Comparison of ENCODE assay signal across 8 mouse cellular contexts in the genomic region with DNA sequence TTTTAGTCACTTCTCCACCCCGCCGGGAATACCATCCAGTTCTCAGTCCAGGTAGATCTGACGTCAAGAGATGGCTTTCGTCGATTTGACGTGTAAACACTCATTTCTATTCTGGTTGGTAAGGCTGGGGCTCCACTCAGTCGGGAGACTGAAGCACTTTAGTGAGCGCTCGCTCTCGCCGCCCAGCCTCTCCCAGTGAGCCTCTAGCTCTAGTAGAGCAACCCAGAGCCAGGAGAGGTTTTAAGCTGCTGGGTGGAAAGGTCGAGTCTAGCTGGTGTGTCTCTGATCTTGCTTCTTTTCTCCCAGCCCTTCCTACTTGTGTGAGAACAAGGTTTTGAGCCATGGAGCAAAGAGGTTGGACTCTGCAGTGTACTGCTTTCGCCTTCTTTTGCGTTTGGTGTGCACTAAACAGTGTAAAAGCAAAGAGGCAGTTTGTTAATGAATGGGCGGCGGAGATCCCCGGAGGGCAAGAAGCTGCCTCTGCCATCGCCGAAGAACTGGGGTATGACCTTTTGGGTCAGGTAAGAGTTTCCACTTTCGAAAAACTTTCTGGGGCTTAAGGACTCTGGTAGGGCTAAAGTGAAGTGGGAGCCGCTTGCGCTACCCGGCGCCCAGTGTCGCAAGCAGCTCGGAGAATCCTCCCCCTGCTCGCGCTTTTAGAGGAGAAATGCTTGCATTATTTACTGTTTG. TPM values are rescaled to one million over a fixed set of nuclear protein-coding genes. Genes with fewer than 3 reads are reported as not detected.
DNase-seq lines count a peak whose midpoint lies in the region; ATAC-seq lines count a peak whose summit lies in the region.

A gene (plus strand): TSS at position 106 of the 690 bp plus-strand sequence.

- WGBS in kidney, embryonic 15.5 days, result 2% methylated on average over 28 of the region's 28 CpGs
- WGBS in forebrain, embryonic 15.5 days, result 2% methylated on average over 28 of the region's 28 CpGs
- under 1% methylated on average over 28 of the region's 28 CpGs for WGBS in midbrain, embryonic 15.5 days

- H3K27me3 ChIP-seq in kidney, embryonic 15.5 days, result peaks cover 24% of the 10 kb centered on the region
- no peaks in the 10 kb centered on the region for H3K27me3 ChIP-seq in forebrain, embryonic 15.5 days
- no peaks in the 10 kb centered on the region for H3K27me3 ChIP-seq in midbrain, embryonic 15.5 days (replicated peaks)

- no peaks in the 10 kb centered on the region for H3K9me3 ChIP-seq in kidney, embryonic 15.5 days (replicated peaks)
- no peaks in the 10 kb centered on the region for H3K9me3 ChIP-seq in forebrain, embryonic 15.5 days
- H3K9me3 ChIP-seq in midbrain, embryonic 15.5 days, result no peaks in the 10 kb centered on the region

- DNase-seq in kidney, adult 11 months, result no peak
- DNase-seq in layer of hippocampus, postnatal 36 days, result peak; percentile 29 to 32
- no peak for DNase-seq in urinary bladder, adult 18-20 months (ENCODE audit: low spot score in 2 of 2)
- DNase-seq in MN1 (ENCODE audit: low spot score), result no peak

- ATAC-seq in kidney, embryonic 15.5 days (replicated peaks; ENCODE audit: low FRiP score), result no peak
- ATAC-seq in forebrain, embryonic 15.5 days (replicated peaks), result peak; percentile 84
- ATAC-seq in midbrain, embryonic 15.5 days (replicated peaks), result peak; percentile 90

- no peak within 1 kb of the TSS for H3K27ac ChIP-seq in kidney, embryonic 15.5 days
- no peak within 1 kb of the TSS for H3K27ac ChIP-seq in brown adipose tissue, adult 24 weeks (replicated peaks; ENCODE audit: low read depth, low read length)
- 0 out of 2 replicates have a peak within 1 kb of the TSS, but pooled peaks have one; percentile 32 for H3K27ac ChIP-seq in forebrain, embryonic 15.5 days (replicated peaks)
- H3K27ac ChIP-seq in midbrain, embryonic 15.5 days, result peak within 1 kb of the TSS; percentile 3; the same call in 1 of the 2 replicates

- peak within 1 kb of the TSS; percentile 62 for H3K4me2 ChIP-seq in kidney, embryonic 15.5 days
- H3K4me2 ChIP-seq in forebrain, embryonic 15.5 days (replicated peaks), result peak within 1 kb of the TSS; percentile 88
- peak within 1 kb of the TSS; percentile 78 for H3K4me2 ChIP-seq in midbrain, embryonic 15.5 days

- no peaks in the 10 kb centered on the region for H3K36me3 ChIP-seq in kidney, embryonic 15.5 days
- H3K36me3 ChIP-seq in forebrain, embryonic 15.5 days, result no peaks in the 10 kb centered on the region
- H3K36me3 ChIP-seq in midbrain, embryonic 15.5 days (replicated peaks), result no peaks in the 10 kb centered on the region

- H3K4me1 ChIP-seq in kidney, embryonic 15.5 days, result peaks cover 14% of the 10 kb centered on the region
- H3K4me1 ChIP-seq in brown adipose tissue, adult 24 weeks (ENCODE audit: control insufficient read depth, insufficient read depth, insufficient read length, low read length), result no peaks in the 10 kb centered on the region
- H3K4me1 ChIP-seq in forebrain, embryonic 15.5 days, result peaks cover 11% of the 10 kb centered on the region
- peaks cover 6% of the 10 kb centered on the region for H3K4me1 ChIP-seq in midbrain, embryonic 15.5 days

- no peak within 1 kb of the TSS for H3K9ac ChIP-seq in kidney, embryonic 15.5 days
- H3K9ac ChIP-seq in forebrain, embryonic 15.5 days (replicated peaks), result peak within 1 kb of the TSS; percentile 51
- H3K9ac ChIP-seq in midbrain, embryonic 15.5 days, result peak within 1 kb of the TSS; percentile 47

- H3K4me3 ChIP-seq in kidney, embryonic 15.5 days (replicated peaks), result peak within 1 kb of the TSS; percentile 36
- H3K4me3 ChIP-seq in brown adipose tissue, adult 24 weeks (ENCODE audit: insufficient read depth, low read depth, low read length), result peak within 1 kb of the TSS; percentile 47
- peak within 1 kb of the TSS; percentile 53 for H3K4me3 ChIP-seq in forebrain, embryonic 15.5 days
- H3K4me3 ChIP-seq in midbrain, embryonic 15.5 days, result peak within 1 kb of the TSS; percentile 55

RNA-seq across cellular contexts. Expression of the gene that starts here (rescaled TPM):
- 0.06 and 0.18 TPM in 2 replicates for polyA plus RNA-seq in kidney, embryonic 15.5 days (2015; fragmentation: Nextera tagmentation; extraction: Ambion mirVana)
- polyA plus RNA-seq in brown adipose tissue, adult 24 weeks (2012; ENCODE audit: insufficient read depth, insufficient read length, missing spikeins), result 0.21 TPM in 1 of 2 replicates, not detected in the other
- 1.5 and 2.0 TPM in 2 replicates for polyA plus RNA-seq in forebrain, embryonic 15.5 days (2015; fragmentation: Nextera tagmentation; extraction: Ambion mirVana)
- 10 to 100 TPM; 16.6 to 18.5 TPM for total RNA-seq in layer of hippocampus, postnatal 36 days (2021)
- polyA plus RNA-seq in midbrain, embryonic 15.5 days (2015; fragmentation: Nextera tagmentation; extraction: Ambion mirVana), result 2.7 and 2.9 TPM in 2 replicates

Comparison
In these comparisons a context has a peak if more than half of its experiments do, and no peak if none do; other contexts are left out.
1. H3K27ac ChIP-seq: peak in forebrain, embryonic 15.5 days (single experiment) and midbrain, embryonic 15.5 days (single experiment); none in kidney, embryonic 15.5 days (single experiment) and brown adipose tissue, adult 24 weeks (single experiment).
2. DNase-seq: peak in layer of hippocampus, postnatal 36 days (2 of 2); none in kidney, adult 11 months (single experiment), urinary bladder, adult 18-20 months (0 of 2) and MN1 (single experiment).
3. Peak in every context shown above with its lines, with median percentiles within 50 percentile points of each other: H3K4me2 ChIP-seq and H3K4me3 ChIP-seq.